Mouse (Mus musculus): ENCODE results near the gene Dab2ip.

Dab2ip gene

GRCm38 (mm10) chr2:35652984-35653383 is 94.9 kb downstream of the Dab2ip start:
- DNase-seq (ENCODE audit: low read depth, low spot score): no peak

GRCm38 (mm10) chr2:35654795-35655194 is 96.7 kb downstream of the Dab2ip start:
- no peak for DNase-seq (ENCODE audit: low read depth, low spot score)

GRCm38 (mm10) chr2:35655996-35656395 is 97.9 kb downstream of the Dab2ip start:
- DNase-seq (ENCODE audit: low read depth, low spot score): no peak

- DNase-seq (ENCODE audit: low read depth, low spot score): no peak
Observed at GRCm38 (mm10) chr2:35658311-35658710, 100.2 kb downstream of the Dab2ip start.

- DNase-seq (ENCODE audit: low read depth, low spot score): no peak
Observed at GRCm38 (mm10) chr2:35659578-35660194, 101.6 kb downstream of the Dab2ip start.

- peak; percentile 33 for DNase-seq (ENCODE audit: low read depth, low spot score)
Observed at GRCm38 (mm10) chr2:35660953-35661374, 102.9 kb downstream of the Dab2ip start.

- no peak for DNase-seq (ENCODE audit: low read depth, low spot score)
Observed at GRCm38 (mm10) chr2:35661454-35662000, 103.5 kb downstream of the Dab2ip start.

GRCm38 (mm10) chr2:35662001-35662491 is 104.0 kb downstream of the Dab2ip start:
- DNase-seq (ENCODE audit: low read depth, low spot score): no peak

GRCm38 (mm10) chr2:35662738-35663550 is 104.9 kb downstream of the Dab2ip start:
- DNase-seq (ENCODE audit: low read depth, low spot score): no peak

- DNase-seq (ENCODE audit: low read depth, low spot score): no peak
Observed at GRCm38 (mm10) chr2:35667746-35668145, 109.7 kb downstream of the Dab2ip start.

GRCm38 (mm10) chr2:35669217-35669616 is 111.2 kb downstream of the Dab2ip start:
- no peak for DNase-seq (ENCODE audit: low read depth, low spot score)

- DNase-seq (ENCODE audit: low read depth, low spot score): no peak
Observed at GRCm38 (mm10) chr2:35669748-35670147, 111.7 kb downstream of the Dab2ip start.

GRCm38 (mm10) chr2:35670300-35670699 is 112.2 kb downstream of the Dab2ip start:
- DNase-seq (ENCODE audit: low read depth, low spot score): no peak

GRCm38 (mm10) chr2:35671980-35672910 is 114.2 kb downstream of the Dab2ip start:
- DNase-seq (ENCODE audit: low read depth, low spot score): no peak

GRCm38 (mm10) chr2:35673181-35673580 is 115.1 kb downstream of the Dab2ip start:
- DNase-seq (ENCODE audit: low read depth, low spot score): no peak

- DNase-seq (ENCODE audit: low read depth, low spot score): no peak
Observed at GRCm38 (mm10) chr2:35673986-35674385, 115.9 kb downstream of the Dab2ip start.

- no peak for DNase-seq (ENCODE audit: low read depth, low spot score)
Observed at GRCm38 (mm10) chr2:35674431-35674830, 116.4 kb downstream of the Dab2ip start.

- DNase-seq (ENCODE audit: low read depth, low spot score): no peak
Observed at GRCm38 (mm10) chr2:35676075-35676665, 118.1 kb downstream of the Dab2ip start.

- DNase-seq (ENCODE audit: low read depth, low spot score): no peak
Observed at GRCm38 (mm10) chr2:35677855-35678254, 119.8 kb downstream of the Dab2ip start.

- DNase-seq (ENCODE audit: low read depth, low spot score): no peak
Observed at GRCm38 (mm10) chr2:35678440-35678839, 120.4 kb downstream of the Dab2ip start.

Measured in retina, adult 2 months (tissue).